Mouse (Mus musculus): ENCODE data around the gene Olfr1113.
"Not testable (repeated sequence)": the region's sequence is repeated elsewhere in the genome, so short reads cannot be mapped to it uniquely, and the experiment has no call there.

Gene Olfr1113

DNA sequence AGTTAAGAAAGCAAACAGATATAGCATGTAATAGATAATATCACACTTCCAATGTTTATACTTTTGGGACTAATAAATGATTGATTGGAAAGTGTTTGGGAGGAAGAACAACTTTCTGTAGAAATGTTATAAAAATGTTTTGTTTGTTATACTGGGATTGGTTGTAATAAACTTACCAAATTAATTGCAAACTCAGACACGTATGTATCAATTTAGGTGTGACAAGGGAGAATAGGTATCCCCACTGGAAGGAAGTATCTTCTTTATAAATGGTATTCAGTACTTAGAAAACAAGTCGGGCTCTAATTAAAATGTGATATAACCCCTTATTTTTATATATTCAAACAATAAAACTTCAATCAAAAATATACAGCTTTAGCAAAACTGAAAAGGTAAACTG, at the start of gene Olfr1113:
Gene Olfr1113 (plus strand): TSS at position 301 of the 400 bp plus-strand sequence.
- DNase-seq = no peak

DNA sequence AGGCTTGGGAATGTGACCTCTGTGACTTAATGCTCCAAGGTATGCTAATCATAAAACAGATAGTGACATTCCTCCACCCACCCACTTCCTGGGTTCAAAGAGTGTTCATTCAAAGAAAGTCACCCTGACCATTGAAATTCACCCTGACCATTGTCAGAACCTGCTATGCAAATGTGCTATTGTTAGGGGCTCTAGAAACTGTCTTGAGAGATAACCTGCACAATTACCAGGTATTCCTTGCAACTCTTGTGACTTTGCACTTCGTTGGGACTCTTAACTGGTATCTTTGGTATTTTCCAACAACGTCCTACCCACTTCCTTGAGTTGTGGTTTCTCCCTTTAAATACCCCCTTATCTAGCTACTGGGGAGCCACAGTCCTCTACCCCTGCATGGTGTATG, 41.0 kb upstream of the Olfr1113 start:
- DNase-seq = not testable (repeated sequence)

GRCm38 (mm10) chr2:87187498-87187897, 21.3 kb upstream of the Olfr1113 start, which contains the start of gene Olfr1112:
TSS of gene Olfr1112 (plus strand) at chr2:87187798.
- no peak for DNase-seq

- DNase-seq = no peak
Measured at GRCm38 (mm10) chr2:87247713-87248112, 38.9 kb downstream of the Olfr1113 start, which contains the start of gene Olfr1115. TSS of gene Olfr1115 (plus strand) at chr2:87248013.
